Comparison of ENCODE assay signal across 9 mouse cellular contexts in the genomic region with DNA sequence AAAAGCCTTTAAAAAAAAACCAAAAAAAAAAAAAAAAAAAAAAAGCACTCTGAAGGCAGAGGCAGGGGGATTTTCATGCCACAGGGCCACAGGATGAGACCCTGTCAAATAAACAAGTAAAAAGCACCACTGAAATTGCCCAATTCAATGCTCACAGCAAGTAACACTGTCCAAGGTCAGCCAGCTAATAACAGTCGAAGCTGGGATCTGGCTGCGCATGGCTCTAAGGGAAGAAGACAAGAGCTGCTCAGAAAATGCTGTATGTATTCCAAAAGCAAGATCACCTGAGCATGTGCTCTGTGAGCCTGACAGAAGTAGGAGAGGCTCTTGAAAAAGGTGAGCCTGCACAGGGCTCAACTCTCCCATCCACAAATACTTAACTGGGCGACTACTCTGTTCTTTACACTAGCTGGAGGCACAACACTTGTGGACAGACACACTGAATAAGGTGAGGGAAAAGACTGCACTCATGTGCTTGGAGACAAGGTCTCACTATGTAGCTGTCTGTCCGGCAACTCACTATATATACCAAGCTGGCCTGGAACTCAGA. TPM values are rescaled to one million over a fixed set of nuclear protein-coding genes. Genes with fewer than 3 reads are reported as not detected.
A peak's percentile ranks its signal among the peaks of the same experiment; 100 is the strongest.
DNase-seq lines count a peak whose midpoint lies in the region; TF ChIP-seq lines count a peak whose summit lies in the region.
"Had no signal": no experiment of that assay in that cellular context is flagged by ENCODE, and none has a peak within 500 bp of the region (broad histone marks: within the 10 kb centered on the region; RNA-seq: fewer than 3 reads in every experiment).

No protein-coding gene starts in this region.

- 85% methylated on average over 4 of the region's 4 CpGs for WGBS in heart, embryonic 10.5 days
- 82% methylated on average over 4 of the region's 4 CpGs for WGBS in olfactory bulb, adult 2 months

- no peak for TF ChIP-seq CTCF in olfactory bulb, adult 2 months (IDR thresholded peaks at IDR 0.05; ENCODE audit: insufficient read depth, low read depth, low read length)

- intact Hi-C loops in heart, postnatal 14 days (cut with DNase I), result loop anchor here (5.0 kb wide), 1 partner anchor 35 kb away; no protein-coding TSS in a partner anchor

- peak overlapping the region; percentile 95 for H3K27ac ChIP-seq in heart, embryonic 10.5 days
- peak overlapping the region; percentile 18 for H3K27ac ChIP-seq in olfactory bulb, adult 2 months (ENCODE audit: insufficient read depth, low read depth, low read length)

- no peak for TF ChIP-seq POLR2A in olfactory bulb, adult 2 months (IDR thresholded peaks at IDR 0.05; ENCODE audit: insufficient read depth, low read depth, low read length)

- no peaks in the 10 kb centered on the region for H3K36me3 ChIP-seq in heart, embryonic 10.5 days

- H3K27me3 ChIP-seq in heart, embryonic 10.5 days (ENCODE audit: insufficient read depth, poor library complexity, severe bottlenecking), result no peaks in the 10 kb centered on the region

- H3K4me3 ChIP-seq in heart, embryonic 10.5 days, result peak overlapping the region; percentile 89
- H3K4me3 ChIP-seq in olfactory bulb, adult 2 months (ENCODE audit: insufficient read depth, low read depth, low read length), result no peak overlapping the region

- H3K4me1 ChIP-seq in heart, embryonic 10.5 days, result peaks cover 64% of the 10 kb centered on the region
- H3K4me1 ChIP-seq in olfactory bulb, adult 2 months (ENCODE audit: control insufficient read depth, insufficient read depth, low read length), result peaks cover 40% of the 10 kb centered on the region

- no peaks in the 10 kb centered on the region for H3K9me3 ChIP-seq in heart, embryonic 10.5 days

- DNase-seq in heart, embryonic 10.5 days (ENCODE audit: low spot score), result no peak
- DNase-seq in heart, postnatal 14 days, result no peak
- DNase-seq in right cerebral cortex, postnatal 25 days, result peak; percentile 2
- DNase-seq in right cerebral cortex, postnatal 14 days, result no peak
- peak; percentile 46 for DNase-seq in induced T-regulatory cell, adult 2 months (ENCODE audit: low read depth)
- no peak for DNase-seq in thymus, postnatal 25 days
- no peak for DNase-seq in urinary bladder, postnatal 25 days (ENCODE audit: low spot score)
- DNase-seq: layer of hippocampus, postnatal 36 days had no signal

RNA-seq across cellular contexts. Expression of a gene that starts 5.2 kb away (rescaled TPM):
- 35.8 and 47.3 TPM in 2 replicates for polyA plus RNA-seq in heart, embryonic 10.5 days (2016; fragmentation: Nextera tagmentation; extraction: Ambion mirVana)
- total RNA-seq in heart, postnatal 14 days (2021), result 100 to 1,000 TPM; 128 to 130 TPM
- polyA plus RNA-seq in olfactory bulb, adult 2 months (2012; ENCODE audit: insufficient read depth, insufficient read length, low replicate concordance, missing spikeins), result 460 TPM in 1 of 2 replicates, not detected in the other

RNA-seq across cellular contexts. Expression of a gene that starts 55.2 kb away (rescaled TPM):
- polyA plus RNA-seq in heart, embryonic 10.5 days (2016; fragmentation: Nextera tagmentation; extraction: Ambion mirVana), result 22.0 and 27.4 TPM in 2 replicates
- total RNA-seq in heart, postnatal 14 days (2021), result 1 to 10 TPM; 3.8 to 7.2 TPM
- not detected in 2 replicates for polyA plus RNA-seq in olfactory bulb, adult 2 months (2012; ENCODE audit: insufficient read depth, insufficient read length, low replicate concordance, missing spikeins)

RNA-seq across cellular contexts. Expression of a gene that starts 58.9 kb away (rescaled TPM):
- polyA plus RNA-seq in heart, embryonic 10.5 days (2016; fragmentation: Nextera tagmentation; extraction: Ambion mirVana), result 0.14 TPM in 1 of 2 replicates, not detected in the other
- total RNA-seq in heart, postnatal 14 days (2021), result not detected
- not detected in 2 replicates for polyA plus RNA-seq in olfactory bulb, adult 2 months (2012; ENCODE audit: insufficient read depth, insufficient read length, low replicate concordance, missing spikeins)
- total RNA-seq: layer of hippocampus, postnatal 36 days had no signal

Comparison
In these comparisons a context has a peak if more than half of its experiments do, and no peak if none do; other contexts are left out.
1. DNase-seq: peak in right cerebral cortex, postnatal 25 days (single experiment) and induced T-regulatory cell, adult 2 months (single experiment); none in heart, embryonic 10.5 days (single experiment), heart, postnatal 14 days (0 of 2), right cerebral cortex, postnatal 14 days (single experiment), thymus, postnatal 25 days (single experiment) and urinary bladder, postnatal 25 days (single experiment).